Mouse (Mus musculus) testis, postnatal 10 days (tissue): ENCODE results near the gene Asap2.

Source experiments
- DNase-seq: peaks from one replicate; pipeline ENCODE4 v3.0.0; 2021; ENCODE audit warnings: low spot score

The Asap2 gene

DNA sequence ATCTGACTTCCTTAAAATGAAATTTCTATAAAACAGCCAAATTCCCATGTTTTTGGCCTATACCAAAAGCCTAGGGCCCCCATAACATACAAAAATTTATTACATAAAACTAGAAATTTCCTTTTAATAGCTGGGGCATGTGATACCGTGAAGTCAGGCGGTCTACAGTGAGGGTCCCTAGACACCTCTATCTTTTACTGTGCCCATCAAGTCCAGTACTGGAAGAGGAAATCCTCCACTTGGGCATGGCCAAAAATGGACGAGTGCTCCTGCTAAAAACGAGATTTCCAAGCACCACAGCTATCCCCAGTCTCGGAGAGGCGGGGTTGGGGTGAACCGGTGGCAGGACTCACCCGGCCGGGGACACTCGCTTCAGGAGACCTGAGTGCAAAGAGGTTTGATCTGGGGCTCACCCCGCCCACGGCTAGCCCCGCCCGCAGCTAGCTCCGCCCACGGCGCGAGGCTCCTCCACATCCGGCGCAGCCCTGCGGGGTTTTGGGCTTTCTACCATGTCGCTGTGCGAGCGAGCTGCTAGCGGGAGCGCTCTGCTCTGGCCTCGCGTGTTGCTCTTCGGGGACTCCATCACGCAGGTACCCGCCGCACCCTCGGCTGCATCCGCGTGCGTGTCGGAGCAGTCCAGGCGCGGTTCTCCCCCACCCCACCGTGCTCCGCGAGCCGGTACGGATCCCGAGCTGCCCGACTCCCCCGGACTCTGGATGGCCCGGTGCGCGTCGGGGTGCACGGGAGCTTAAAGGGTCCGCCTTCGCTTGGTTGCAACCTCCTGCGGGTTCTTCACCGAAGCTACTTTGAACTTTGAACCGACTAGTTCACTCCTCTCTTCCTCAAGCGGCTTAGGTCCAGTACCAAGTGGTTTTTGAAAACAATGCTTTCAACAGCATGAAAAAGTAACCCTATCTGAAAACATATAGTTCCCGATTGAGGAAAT, 325.9 kb downstream of the Asap2 start, which contains the start of gene Iah1:
Iah1 (plus strand) TSS at position 467 of the 946 bp plus-strand sequence.
- peak; percentile 89 for DNase-seq

DNA sequence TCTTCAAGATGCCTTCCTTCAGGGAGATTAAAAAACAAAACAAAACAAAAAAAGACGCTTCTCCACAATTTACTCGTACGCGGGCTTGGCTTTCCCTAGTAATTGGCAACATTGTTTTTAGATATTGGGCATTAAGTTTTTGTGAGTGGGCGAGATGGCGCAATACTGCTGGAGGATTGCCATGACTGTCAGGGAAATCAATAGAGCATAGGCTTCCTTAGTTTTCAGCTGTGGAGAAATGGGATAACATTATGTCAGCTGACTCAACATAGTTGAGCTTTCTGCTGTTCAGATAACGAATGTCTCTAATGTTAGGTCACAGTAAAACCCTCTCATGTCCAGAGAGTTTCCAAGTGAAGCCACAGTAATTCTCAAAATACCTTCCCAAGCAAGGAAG, 326.6 kb downstream of the Asap2 start:
- DNase-seq: no peak

DNA sequence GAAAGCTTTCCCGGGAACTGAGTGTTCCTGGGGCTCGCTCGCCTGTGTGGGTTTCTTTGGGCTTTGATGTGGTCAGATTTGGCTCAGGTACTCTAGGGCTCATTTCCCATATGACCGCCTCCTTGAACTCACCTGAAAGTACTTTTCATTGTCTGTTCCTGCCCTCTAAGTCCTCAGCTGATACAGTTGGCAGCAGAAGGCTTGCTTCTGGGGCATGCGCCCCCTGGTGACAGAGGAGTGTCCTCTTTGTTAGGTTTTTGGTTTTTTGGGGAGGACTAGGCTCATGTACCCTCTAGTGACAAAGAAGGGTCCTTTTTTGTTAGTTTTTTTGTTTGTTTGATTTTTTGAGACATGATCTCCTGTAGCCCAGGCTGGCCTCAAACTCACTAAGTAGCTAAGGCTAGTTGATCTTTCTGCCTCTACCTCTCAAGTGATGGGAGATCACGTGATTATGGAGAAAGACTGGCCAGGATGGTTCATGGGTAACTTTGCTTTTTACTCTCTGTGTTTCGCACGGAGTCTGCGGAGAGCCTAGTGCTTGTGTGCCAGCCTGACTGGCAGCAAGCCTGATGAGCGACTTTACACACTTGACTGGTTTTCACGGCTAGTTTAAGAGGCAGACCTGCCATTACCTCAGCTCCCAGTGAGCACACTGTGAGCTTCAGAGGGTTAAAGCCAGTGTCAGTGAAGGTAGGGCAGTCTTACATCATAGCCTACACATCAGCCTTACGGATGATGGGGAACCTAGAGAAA, 328.1 kb downstream of the Asap2 start:
- DNase-seq: peak; percentile 78
